Mouse (Mus musculus) kidney, embryonic 15.5 days (tissue): ENCODE measurements at regions not wholly inside any gene's neighbourhood (a gene's known extent, or its start where the extent isn't known, plus 50 kb on each side); places are given as distances from the start of the nearest gene placed in this dataset.

Source experiments
- ATAC-seq: fragments of 200-750 bp; cut with Nextera tagmentation; replicated peaks from 2 replicates; pipeline ENCODE4 v1.8.0; 2017; ENCODE audit warnings: moderate TSS enrichment; ENCODE audit not compliant: low FRiP score
- H3K27ac ChIP-seq: fragments of 300-500 bp; sonication (generic); 2 replicates; pipeline ENCODE4 v1.5.1; 2015; ENCODE audit warnings: mild to moderate bottlenecking, inconsistent platforms
- H3K27me3 ChIP-seq: fragments of 300-500 bp; sonication (generic); 2 replicates; pipeline ENCODE4 v1.6.1; 2015; ENCODE audit warnings: inconsistent platforms
- H3K36me3 ChIP-seq: fragments of 300-500 bp; sonication (generic); 2 replicates; pipeline ENCODE4 v1.6.1; 2015; ENCODE audit warnings: inconsistent platforms
- H3K4me1 ChIP-seq: fragments of 300-500 bp; sonication (generic); 2 replicates; pipeline ENCODE4 v1.6.1; 2015; ENCODE audit warnings: inconsistent platforms
- H3K4me2 ChIP-seq: fragments of 300-500 bp; sonication (generic); 2 replicates; pipeline ENCODE4 v1.6.1; 2015; ENCODE audit warnings: moderate library complexity, mild to moderate bottlenecking, inconsistent platforms
- H3K4me3 ChIP-seq: fragments of 300-500 bp; sonication (generic); replicated peaks from 2 replicates; pipeline ENCODE4 v1.5.1; 2015; ENCODE audit warnings: mild to moderate bottlenecking, inconsistent platforms
- H3K9ac ChIP-seq: fragments of 300-500 bp; sonication (generic); 2 replicates; pipeline ENCODE4 v1.6.1; 2015; ENCODE audit warnings: mild to moderate bottlenecking, inconsistent platforms
- H3K9me3 ChIP-seq: fragments of 300-500 bp; sonication (generic); replicated peaks from 2 replicates; pipeline ENCODE4 v1.6.1; 2016; ENCODE audit warnings: inconsistent platforms
- WGBS: fragments of 180-500 bp; shearing (Covaris S2); methylation state at CpG from one replicate; pipeline ENCODE4 v1.1.7; 2015; ENCODE audit warnings: mixed read lengths; 5-methylcytosine and 5-hydroxymethylcytosine counted together

GRCm38 (mm10) chr1:128854649-128855048 lies 262.6 kb upstream of the Cxcr4 start:
- H3K4me2 ChIP-seq = no peak overlapping the region
- no peak overlapping the region for H3K9ac ChIP-seq
- no peaks in the 10 kb centered on the region for H3K9me3 ChIP-seq
- H3K4me3 ChIP-seq = no peak overlapping the region
- H3K4me1 ChIP-seq = no peaks in the 10 kb centered on the region
- H3K27me3 ChIP-seq = no peaks in the 10 kb centered on the region
- 73% methylated on average over 9 of the region's 9 CpGs for WGBS
- no peak overlapping the region for H3K27ac ChIP-seq
- ATAC-seq = no peak
- H3K36me3 ChIP-seq = no peaks in the 10 kb centered on the region

- WGBS = 90% methylated on average over 10 of the region's 10 CpGs
These were observed 261.2 kb upstream of the Cxcr4 start for GRCm38 (mm10) chr1:128853286-128853685.

GRCm38 (mm10) chr1:128837361-128837760 lies 245.3 kb upstream of the Cxcr4 start:
- no peak for ATAC-seq
- no peak overlapping the region for H3K9ac ChIP-seq
- no peaks in the 10 kb centered on the region for H3K36me3 ChIP-seq
- WGBS = 73% methylated on average over 4 of the region's 4 CpGs
- H3K4me2 ChIP-seq = no peak overlapping the region
- H3K9me3 ChIP-seq = no peaks in the 10 kb centered on the region
- H3K27me3 ChIP-seq = no peaks in the 10 kb centered on the region; the same call in 1 of the 2 replicates
- H3K27ac ChIP-seq = no peak overlapping the region
- no peak overlapping the region for H3K4me3 ChIP-seq
- peaks cover 5% of the 10 kb centered on the region for H3K4me1 ChIP-seq

More at GRCm38 (mm10) chr1:128853286-128853685, 261.2 kb upstream of the Cxcr4 start:
- H3K9me3 ChIP-seq = no peaks in the 10 kb centered on the region
- H3K4me2 ChIP-seq = no peak overlapping the region
- H3K4me3 ChIP-seq = no peak overlapping the region
- no peaks in the 10 kb centered on the region for H3K4me1 ChIP-seq
- ATAC-seq = no peak
- no peak overlapping the region for H3K27ac ChIP-seq
- no peaks in the 10 kb centered on the region for H3K27me3 ChIP-seq
- H3K36me3 ChIP-seq = no peaks in the 10 kb centered on the region
- no peak overlapping the region for H3K9ac ChIP-seq

- Histone ChIP-seq H3K4me3 (no peak overlapping the region), H3K9ac (no peak overlapping the region), H3K36me3 (no peaks in the 10 kb centered on the region), H3K4me2 (no peak overlapping the region), H3K9me3 (no peaks in the 10 kb centered on the region), H3K27ac (no peak overlapping the region), H3K27me3 (no peaks in the 10 kb centered on the region; the same call in 1 of the 2 replicates), H3K4me1 (peaks cover 10% of the 10 kb centered on the region)
- WGBS = 90% methylated on average over 8 of the region's 8 CpGs
- ATAC-seq = no peak
These were observed 243.4 kb upstream of the Cxcr4 start for GRCm38 (mm10) chr1:128835510-128835909.

GRCm38 (mm10) chr1:128833096-128833715 lies 241.1 kb upstream of the Cxcr4 start:
- H3K27ac ChIP-seq = no peak overlapping the region
- no peaks in the 10 kb centered on the region for H3K9me3 ChIP-seq
- no peaks in the 10 kb centered on the region; the same call in 1 of the 2 replicates for H3K27me3 ChIP-seq
- H3K9ac ChIP-seq = no peak overlapping the region
- no peak overlapping the region for H3K4me3 ChIP-seq
- H3K4me2 ChIP-seq = no peak overlapping the region
- peaks cover 13% of the 10 kb centered on the region for H3K4me1 ChIP-seq
- WGBS = 37% methylated on average over 11 of the region's 11 CpGs
- ATAC-seq = no peak
- no peaks in the 10 kb centered on the region for H3K36me3 ChIP-seq

GRCm38 (mm10) chr1:128832201-128832883 lies 240.2 kb upstream of the Cxcr4 start:
- H3K9ac ChIP-seq = 0 out of 2 replicates have a peak overlapping the region, but pooled peaks have one; percentile 21

GRCm38 (mm10) chr1:128830671-128831240 lies 238.7 kb upstream of the Cxcr4 start:
- Histone ChIP-seq H3K27me3 (no peaks in the 10 kb centered on the region; the same call in 1 of the 2 replicates), H3K4me1 (peaks cover 13% of the 10 kb centered on the region), H3K9ac (no peak overlapping the region), H3K4me3 (no peak overlapping the region), H3K36me3 (no peaks in the 10 kb centered on the region), H3K4me2 (no peak overlapping the region), H3K9me3 (no peaks in the 10 kb centered on the region), H3K27ac (no peak overlapping the region)
- 91% methylated on average over 8 of the region's 8 CpGs for WGBS
- no peak for ATAC-seq

More at GRCm38 (mm10) chr1:128832201-128832883, 240.2 kb upstream of the Cxcr4 start:
- H3K36me3 ChIP-seq = no peaks in the 10 kb centered on the region
- H3K4me3 ChIP-seq = peak overlapping the region; percentile 36
- H3K4me2 ChIP-seq = peak overlapping the region; percentile 58
- H3K27me3 ChIP-seq = no peaks in the 10 kb centered on the region; the same call in 1 of the 2 replicates
- H3K4me1 ChIP-seq = peaks cover 13% of the 10 kb centered on the region
- H3K9me3 ChIP-seq = no peaks in the 10 kb centered on the region
- WGBS = 23% methylated on average over 18 of the region's 18 CpGs
- H3K27ac ChIP-seq = no peak overlapping the region
- ATAC-seq = peak; percentile 85

- Histone ChIP-seq H3K27ac (no peak overlapping the region), H3K4me2 (no peak overlapping the region), H3K4me1 (peaks cover 13% of the 10 kb centered on the region), H3K4me3 (no peak overlapping the region), H3K27me3 (no peaks in the 10 kb centered on the region; the same call in 1 of the 2 replicates), H3K9me3 (no peaks in the 10 kb centered on the region), H3K36me3 (no peaks in the 10 kb centered on the region), H3K9ac (no peak overlapping the region)
- ATAC-seq = no peak
- WGBS = 37% methylated on average over 2 of the region's 2 CpGs
These were observed 237.4 kb upstream of the Cxcr4 start for GRCm38 (mm10) chr1:128829536-128829935.

GRCm38 (mm10) chr1:128826419-128826818 lies 234.3 kb upstream of the Cxcr4 start:
- 89% methylated on average over 11 of the region's 11 CpGs for WGBS
- Histone ChIP-seq H3K9me3 (no peaks in the 10 kb centered on the region), H3K27ac (no peak overlapping the region), H3K4me1 (peaks cover 13% of the 10 kb centered on the region), H3K9ac (no peak overlapping the region), H3K4me3 (no peak overlapping the region), H3K4me2 (no peak overlapping the region), H3K36me3 (no peaks in the 10 kb centered on the region), H3K27me3 (no peaks in the 10 kb centered on the region)
- ATAC-seq = no peak

GRCm38 (mm10) chr1:128824916-128825683 lies 233.0 kb upstream of the Cxcr4 start:
- Histone ChIP-seq H3K9me3 (0 out of 2 replicates have a peak, but pooled peaks cover 5% of the 10 kb centered on the region), H3K4me1 (peaks cover 13% of the 10 kb centered on the region), H3K4me3 (no peak overlapping the region), H3K36me3 (no peaks in the 10 kb centered on the region), H3K9ac (no peak overlapping the region), H3K27ac (no peak overlapping the region), H3K27me3 (no peaks in the 10 kb centered on the region), H3K4me2 (no peak overlapping the region)
- WGBS = 70% methylated on average over 11 of the region's 11 CpGs
- ATAC-seq = no peak

GRCm38 (mm10) chr1:128824235-128824634 lies 232.1 kb upstream of the Cxcr4 start:
- Histone ChIP-seq H3K4me1 (peaks cover 11% of the 10 kb centered on the region; the same call in 1 of the 2 replicates), H3K27me3 (no peaks in the 10 kb centered on the region), H3K4me2 (0 out of 2 replicates have a peak overlapping the region, but pooled peaks have one; percentile 27), H3K27ac (no peak overlapping the region), H3K4me3 (no peak overlapping the region), H3K9me3 (0 out of 2 replicates have a peak, but pooled peaks cover 5% of the 10 kb centered on the region), H3K36me3 (no peaks in the 10 kb centered on the region), H3K9ac (no peak overlapping the region)
- 8% methylated on average over 8 of the region's 8 CpGs for WGBS
- 0 out of 2 replicates have a peak, but pooled peaks have one; percentile 41 for ATAC-seq
